Mouse (Mus musculus): ENCODE results near the gene Eif5a2. TPM values are rescaled to one million over a fixed set of nuclear protein-coding genes. Genes with fewer than 3 reads are reported as not detected.

Gene Eif5a2
- polyA plus RNA-seq (2015; fragmentation: Nextera tagmentation; extraction: Ambion mirVana): 3.0 and 3.5 TPM in 2 replicates

DNA sequence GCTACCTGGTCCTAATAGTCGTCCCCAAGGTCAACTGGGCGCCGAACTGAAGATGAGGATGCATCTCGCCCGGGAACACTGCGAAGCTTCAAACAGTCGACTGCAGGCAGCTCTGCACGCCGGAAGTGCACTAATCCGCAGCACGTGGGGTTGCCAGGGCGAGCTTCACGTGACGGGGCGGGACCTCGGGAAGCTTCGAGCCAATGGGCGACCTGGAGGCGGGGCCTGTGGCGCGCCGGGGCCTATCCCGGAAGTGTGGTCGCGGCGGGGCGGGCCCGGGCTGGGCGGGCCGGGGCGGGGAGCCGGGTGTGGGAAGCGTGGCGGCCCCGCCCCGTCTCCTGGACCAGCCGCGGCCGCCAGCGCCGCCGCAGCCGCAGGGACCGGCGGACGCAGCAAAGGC, at the start of gene Eif5a2:
Eif5a2 (plus strand) TSS at position 283 of the 400 bp plus-strand sequence.
- peak within 1 kb of the TSS; percentile 78 for H3K9ac ChIP-seq (ENCODE audit: low read depth, low read length)
- peak within 1 kb of the TSS; percentile 73 for H3K4me3 ChIP-seq (ENCODE audit: low read length)
- WGBS: 2% methylated on average over 44 of the region's 46 CpGs
- no peaks in the 10 kb centered on the region for H3K9me3 ChIP-seq (ENCODE audit: control insufficient read depth, low read length)
- peak; percentile 99 for ATAC-seq
- H3K27me3 ChIP-seq (replicated peaks; ENCODE audit: control insufficient read depth, insufficient read depth, low read length): no peaks in the 10 kb centered on the region
- 0 out of 2 replicates have a peak, but pooled peaks cover 4% of the 10 kb centered on the region for H3K4me1 ChIP-seq (ENCODE audit: control insufficient read depth, insufficient read depth, low read length)
- no peaks in the 10 kb centered on the region for H3K36me3 ChIP-seq (ENCODE audit: control insufficient read depth, insufficient read depth, low read length)
- no peak within 1 kb of the TSS for H3K27ac ChIP-seq (ENCODE audit: low read length)
- peak within 1 kb of the TSS; percentile 99 for H3K4me2 ChIP-seq (ENCODE audit: low read depth, low read length)

- Histone ChIP-seq H3K4me1 (ENCODE audit: control insufficient read depth, insufficient read depth, low read length) (no peaks in the 10 kb centered on the region), H3K4me2 (ENCODE audit: low read depth, low read length) (no peak overlapping the region), H3K36me3 (ENCODE audit: control insufficient read depth, insufficient read depth, low read length) (no peaks in the 10 kb centered on the region), H3K4me3 (ENCODE audit: low read length) (no peak overlapping the region), H3K27me3 (replicated peaks; ENCODE audit: control insufficient read depth, insufficient read depth, low read length) (no peaks in the 10 kb centered on the region), H3K9ac (ENCODE audit: low read depth, low read length) (no peak overlapping the region), H3K27ac (ENCODE audit: low read length) (no peak overlapping the region), H3K9me3 (ENCODE audit: control insufficient read depth, low read length) (no peaks in the 10 kb centered on the region)
- WGBS: 71% methylated on average over 2 of the region's 2 CpGs
- no peak for ATAC-seq
Measured at GRCm38 (mm10) chr3:28734712-28735111, 46.4 kb upstream of the Eif5a2 start.

- Histone ChIP-seq H3K4me1 (ENCODE audit: control insufficient read depth, insufficient read depth, low read length) (no peaks in the 10 kb centered on the region), H3K4me3 (ENCODE audit: low read length) (no peak overlapping the region), H3K27ac (ENCODE audit: low read length) (no peak overlapping the region; the same call in 1 of the 2 replicates), H3K4me2 (ENCODE audit: low read depth, low read length) (no peak overlapping the region), H3K9ac (ENCODE audit: low read depth, low read length) (no peak overlapping the region), H3K9me3 (ENCODE audit: control insufficient read depth, low read length) (no peaks in the 10 kb centered on the region), H3K27me3 (replicated peaks; ENCODE audit: control insufficient read depth, insufficient read depth, low read length) (no peaks in the 10 kb centered on the region), H3K36me3 (ENCODE audit: control insufficient read depth, insufficient read depth, low read length) (no peaks in the 10 kb centered on the region)
- ATAC-seq: peak; percentile 69
- 42% methylated on average over 2 of the region's 2 CpGs for WGBS
Measured at GRCm38 (mm10) chr3:28736981-28737380, 44.1 kb upstream of the Eif5a2 start.

DNA sequence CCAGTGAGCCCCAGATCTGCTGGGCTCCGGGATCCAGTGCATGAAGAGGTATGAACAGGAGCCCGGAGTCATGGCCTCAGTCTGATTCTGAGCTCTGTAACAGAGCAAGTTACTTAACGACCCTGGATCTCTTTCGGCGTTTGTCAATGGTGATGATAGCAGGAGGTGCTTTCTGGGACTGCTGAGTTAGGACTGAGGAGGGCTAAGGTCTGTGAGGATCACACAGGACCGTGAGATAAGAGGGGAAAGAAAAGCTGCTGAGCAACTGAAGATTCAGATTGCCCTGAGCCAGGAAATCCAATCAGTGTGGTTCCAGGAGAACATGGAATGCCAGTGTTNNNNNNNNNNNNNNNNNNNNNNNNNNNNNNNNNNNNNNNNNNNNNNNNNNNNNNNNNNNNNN, 40.7 kb upstream of the Eif5a2 start:
- Histone ChIP-seq H3K9ac (ENCODE audit: low read depth, low read length) (no peak overlapping the region; the same call in 1 of the 2 replicates), H3K27me3 (replicated peaks; ENCODE audit: control insufficient read depth, insufficient read depth, low read length) (no peaks in the 10 kb centered on the region), H3K4me3 (ENCODE audit: low read length) (no peak overlapping the region), H3K4me2 (ENCODE audit: low read depth, low read length) (no peak overlapping the region), H3K27ac (ENCODE audit: low read length) (0 out of 2 replicates have a peak overlapping the region, but pooled peaks have one; percentile 15), H3K9me3 (ENCODE audit: control insufficient read depth, low read length) (no peaks in the 10 kb centered on the region), H3K4me1 (ENCODE audit: control insufficient read depth, insufficient read depth, low read length) (no peaks in the 10 kb centered on the region), H3K36me3 (ENCODE audit: control insufficient read depth, insufficient read depth, low read length) (no peaks in the 10 kb centered on the region)
- peak; percentile 58 for ATAC-seq
- WGBS: 34% methylated on average over 6 of the region's 6 CpGs

GRCm38 (mm10) chr3:28743251-28743650, 37.8 kb upstream of the Eif5a2 start:
- H3K9ac ChIP-seq (ENCODE audit: low read depth, low read length): no peak overlapping the region
- no peak for ATAC-seq
- H3K4me3 ChIP-seq (ENCODE audit: low read length): no peak overlapping the region
- H3K9me3 ChIP-seq (ENCODE audit: control insufficient read depth, low read length): no peaks in the 10 kb centered on the region
- H3K36me3 ChIP-seq (ENCODE audit: control insufficient read depth, insufficient read depth, low read length): no peaks in the 10 kb centered on the region
- no peaks in the 10 kb centered on the region for H3K4me1 ChIP-seq (ENCODE audit: control insufficient read depth, insufficient read depth, low read length)
- no peak overlapping the region for H3K4me2 ChIP-seq (ENCODE audit: low read depth, low read length)
- H3K27ac ChIP-seq (ENCODE audit: low read length): no peak overlapping the region
- WGBS: 46% methylated on average over 8 of the region's 8 CpGs
- H3K27me3 ChIP-seq (replicated peaks; ENCODE audit: control insufficient read depth, insufficient read depth, low read length): no peaks in the 10 kb centered on the region

GRCm38 (mm10) chr3:28745835-28746483, 35.1 kb upstream of the Eif5a2 start:
- Histone ChIP-seq H3K27me3 (replicated peaks; ENCODE audit: control insufficient read depth, insufficient read depth, low read length) (no peaks in the 10 kb centered on the region), H3K27ac (ENCODE audit: low read length) (no peak overlapping the region), H3K4me1 (ENCODE audit: control insufficient read depth, insufficient read depth, low read length) (no peaks in the 10 kb centered on the region), H3K4me2 (ENCODE audit: low read depth, low read length) (no peak overlapping the region), H3K9ac (ENCODE audit: low read depth, low read length) (no peak overlapping the region), H3K36me3 (ENCODE audit: control insufficient read depth, insufficient read depth, low read length) (no peaks in the 10 kb centered on the region), H3K9me3 (ENCODE audit: control insufficient read depth, low read length) (no peaks in the 10 kb centered on the region), H3K4me3 (ENCODE audit: low read length) (no peak overlapping the region)
- 29% methylated on average over 7 of the region's 7 CpGs for WGBS
- peak; percentile 86 for ATAC-seq

DNA sequence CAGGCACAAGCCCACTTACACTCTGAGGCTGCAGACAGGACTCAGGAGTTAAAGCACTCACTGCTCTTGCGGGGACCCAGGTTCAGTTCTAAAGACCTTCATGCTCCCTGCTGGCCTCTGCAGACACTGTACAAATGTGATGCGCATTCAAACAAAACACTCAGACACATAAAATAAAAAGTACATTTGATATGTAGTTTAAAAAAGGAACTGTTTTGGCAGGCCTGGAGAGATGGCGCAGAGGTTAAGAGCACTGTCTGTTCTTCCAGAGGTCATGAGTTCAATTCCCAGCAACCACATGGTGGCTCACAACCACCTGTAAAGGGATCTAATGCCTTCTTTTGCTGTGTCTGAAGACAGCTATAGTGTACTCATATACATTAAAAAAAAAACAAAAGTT, 32.9 kb upstream of the Eif5a2 start:
- H3K9ac ChIP-seq (ENCODE audit: low read depth, low read length): no peak overlapping the region
- H3K4me1 ChIP-seq (ENCODE audit: control insufficient read depth, insufficient read depth, low read length): no peaks in the 10 kb centered on the region
- no peaks in the 10 kb centered on the region for H3K36me3 ChIP-seq (ENCODE audit: control insufficient read depth, insufficient read depth, low read length)
- ATAC-seq: no peak
- no peak overlapping the region for H3K27ac ChIP-seq (ENCODE audit: low read length)
- H3K9me3 ChIP-seq (ENCODE audit: control insufficient read depth, low read length): no peaks in the 10 kb centered on the region
- no peak overlapping the region for H3K4me3 ChIP-seq (ENCODE audit: low read length)
- no peak overlapping the region for H3K4me2 ChIP-seq (ENCODE audit: low read depth, low read length)
- H3K27me3 ChIP-seq (replicated peaks; ENCODE audit: control insufficient read depth, insufficient read depth, low read length): no peaks in the 10 kb centered on the region
- 86% methylated on average over 3 of the region's 3 CpGs for WGBS

DNA sequence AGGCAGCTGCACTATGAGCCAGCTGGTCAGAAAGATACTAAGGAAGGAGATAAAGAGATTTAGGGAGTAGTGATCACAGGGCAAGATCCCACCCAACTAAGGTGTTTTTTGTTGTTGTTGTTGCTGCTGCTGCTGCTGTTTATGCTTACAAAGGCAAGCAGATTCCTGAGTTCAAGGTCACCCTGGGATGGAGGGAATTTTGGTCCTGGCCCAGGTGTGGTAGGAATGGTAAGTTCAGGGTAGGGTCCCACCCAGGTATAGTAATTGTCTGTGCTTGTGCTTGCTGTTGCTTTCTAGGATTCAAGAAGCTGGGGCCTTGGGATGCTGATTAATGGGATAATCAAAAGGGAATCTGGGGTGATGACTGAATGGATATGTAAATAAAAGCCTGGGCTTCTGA, 32.1 kb upstream of the Eif5a2 start:
- Histone ChIP-seq H3K9ac (ENCODE audit: low read depth, low read length) (no peak overlapping the region), H3K4me3 (ENCODE audit: low read length) (no peak overlapping the region), H3K27me3 (replicated peaks; ENCODE audit: control insufficient read depth, insufficient read depth, low read length) (no peaks in the 10 kb centered on the region), H3K9me3 (ENCODE audit: control insufficient read depth, low read length) (no peaks in the 10 kb centered on the region), H3K4me2 (ENCODE audit: low read depth, low read length) (no peak overlapping the region), H3K4me1 (ENCODE audit: control insufficient read depth, insufficient read depth, low read length) (no peaks in the 10 kb centered on the region), H3K36me3 (ENCODE audit: control insufficient read depth, insufficient read depth, low read length) (no peaks in the 10 kb centered on the region), H3K27ac (ENCODE audit: low read length) (no peak overlapping the region)
- ATAC-seq: no peak

DNA sequence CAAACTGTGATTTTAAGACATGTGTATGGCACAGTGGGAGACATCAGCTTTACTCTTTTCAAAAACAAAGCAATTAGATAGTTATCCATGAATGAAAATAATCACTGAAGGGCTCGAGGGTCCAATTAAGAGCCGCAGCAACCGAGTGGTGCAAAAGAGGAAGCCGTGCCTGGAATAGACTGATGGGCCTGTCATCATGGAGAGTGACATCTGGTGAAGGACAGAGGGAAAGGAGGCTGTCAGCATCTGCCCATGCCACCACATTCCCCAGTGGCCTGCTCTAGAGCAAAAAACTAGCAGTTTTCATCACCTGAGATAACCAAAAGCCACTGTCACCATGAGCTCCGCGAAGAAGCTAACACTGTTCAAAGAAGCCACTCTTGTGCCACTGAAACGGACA, 25.6 kb upstream of the Eif5a2 start:
- Histone ChIP-seq H3K4me1 (ENCODE audit: control insufficient read depth, insufficient read depth, low read length) (no peaks in the 10 kb centered on the region), H3K36me3 (ENCODE audit: control insufficient read depth, insufficient read depth, low read length) (no peaks in the 10 kb centered on the region), H3K4me3 (ENCODE audit: low read length) (no peak overlapping the region), H3K27me3 (replicated peaks; ENCODE audit: control insufficient read depth, insufficient read depth, low read length) (no peaks in the 10 kb centered on the region), H3K4me2 (ENCODE audit: low read depth, low read length) (no peak overlapping the region), H3K9ac (ENCODE audit: low read depth, low read length) (no peak overlapping the region), H3K27ac (ENCODE audit: low read length) (no peak overlapping the region), H3K9me3 (ENCODE audit: control insufficient read depth, low read length) (no peaks in the 10 kb centered on the region)
- WGBS: 81% methylated on average over 7 of the region's 7 CpGs
- no peak for ATAC-seq
